Mouse (Mus musculus): ENCODE data around the gene Slc12a6.

Slc12a6 gene

GRCm38 (mm10) chr2:112332051-112332898, 66.7 kb downstream of the Slc12a6 start:
- DNase-seq = no peak

GRCm38 (mm10) chr2:112337211-112337610, 71.6 kb downstream of the Slc12a6 start:
- DNase-seq = no peak

- no peak for DNase-seq
These were observed 74.1 kb downstream of the Slc12a6 start for GRCm38 (mm10) chr2:112339736-112340135.

GRCm38 (mm10) chr2:112341117-112341516, 75.5 kb downstream of the Slc12a6 start:
- DNase-seq = no peak

- DNase-seq = no peak
These were observed 82.6 kb downstream of the Slc12a6 start for GRCm38 (mm10) chr2:112348246-112348645.

GRCm38 (mm10) chr2:112353685-112354455, 88.2 kb downstream of the Slc12a6 start:
- DNase-seq = no peak

GRCm38 (mm10) chr2:112359611-112360010, 94.0 kb downstream of the Slc12a6 start:
- DNase-seq = no peak

- no peak for DNase-seq
These were observed 94.6 kb downstream of the Slc12a6 start for GRCm38 (mm10) chr2:112360012-112360780.

- no peak for DNase-seq
These were observed 95.2 kb downstream of the Slc12a6 start for GRCm38 (mm10) chr2:112360781-112361169.

GRCm38 (mm10) chr2:112367222-112367621, 101.6 kb downstream of the Slc12a6 start:
- DNase-seq = no peak

- DNase-seq = peak; percentile 95
These were observed 102.4 kb downstream of the Slc12a6 start, which contains the start of gene Emc4 for GRCm38 (mm10) chr2:112367726-112368673. TSS of gene Emc4 (minus strand) at chr2:112368027.

GRCm38 (mm10) chr2:112369941-112370340, 104.3 kb downstream of the Slc12a6 start:
- no peak for DNase-seq

GRCm38 (mm10) chr2:112373141-112373540, 107.5 kb downstream of the Slc12a6 start:
- DNase-seq = no peak

GRCm38 (mm10) chr2:112374610-112375009, 109.0 kb downstream of the Slc12a6 start:
- DNase-seq = no peak

GRCm38 (mm10) chr2:112378973-112379898, 113.6 kb downstream of the Slc12a6 start, which contains the start of gene Katnbl1:
TSS of gene Katnbl1 (plus strand) at chr2:112379211.
- DNase-seq = peak; percentile 95

GRCm38 (mm10) chr2:112380131-112380530, 114.5 kb downstream of the Slc12a6 start:
- DNase-seq = no peak

GRCm38 (mm10) chr2:112381219-112381618, 115.6 kb downstream of the Slc12a6 start:
- DNase-seq = no peak

- DNase-seq = no peak
These were observed 125.2 kb downstream of the Slc12a6 start for GRCm38 (mm10) chr2:112390843-112391242.

- no peak for DNase-seq
These were observed 125.8 kb downstream of the Slc12a6 start for GRCm38 (mm10) chr2:112391346-112392000.

GRCm38 (mm10) chr2:112392689-112393088, 127.1 kb downstream of the Slc12a6 start:
- no peak for DNase-seq

All from retina, postnatal 1 day (tissue).